In the genomic region with DNA sequence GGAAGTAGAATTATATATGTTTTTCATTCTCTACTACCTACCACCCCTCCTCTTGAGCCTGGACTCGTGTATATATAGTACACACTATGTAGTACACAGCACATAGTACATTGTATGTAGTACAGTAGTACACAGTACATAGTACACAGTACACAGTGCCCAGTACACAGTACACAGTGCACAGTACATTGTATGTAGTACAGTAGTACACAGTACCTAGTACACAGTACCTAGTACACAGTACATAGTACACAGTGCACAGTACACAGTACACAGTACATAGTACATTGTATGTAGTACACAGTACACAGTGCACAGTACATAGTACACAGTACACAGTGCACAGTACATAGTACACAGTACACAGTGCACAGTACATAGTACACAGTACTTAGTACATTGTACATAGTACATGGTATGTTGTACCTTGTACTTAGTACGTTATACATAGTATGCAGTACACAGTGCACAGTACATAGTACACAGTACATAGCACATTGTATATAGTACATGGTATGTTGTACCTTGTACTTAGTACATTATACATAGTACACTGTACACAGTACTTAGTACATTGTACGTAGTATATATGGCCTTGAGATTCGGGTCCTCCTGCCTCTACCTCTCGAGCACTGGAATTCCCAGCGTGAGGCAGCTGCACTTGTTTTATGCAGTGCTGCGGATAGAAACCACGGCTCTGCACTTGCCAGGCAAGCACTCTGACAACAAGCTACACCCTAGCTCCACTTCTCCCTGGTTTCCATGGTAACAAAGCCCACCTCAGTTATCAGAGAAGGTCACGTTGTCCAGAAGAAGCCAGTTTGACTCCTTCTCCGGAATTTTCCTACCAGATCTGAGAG, we compare ENCODE assay signal across 17 mouse cellular contexts. TPM values are rescaled to one million over a fixed set of nuclear protein-coding genes. Genes with fewer than 3 reads are reported as not detected.
A peak's percentile ranks its signal among the peaks of the same experiment; 100 is the strongest.
DNase-seq lines count a peak whose midpoint lies in the region; ATAC-seq and TF ChIP-seq lines count a peak whose summit lies in the region.
"Had no signal": no experiment of that assay in that cellular context is flagged by ENCODE, and none has a peak within 500 bp of the region (broad histone marks: within the 10 kb centered on the region; RNA-seq: fewer than 3 reads in every experiment).

No protein-coding gene starts in this region.

- no peak overlapping the region for H3K27ac ChIP-seq in lung, embryonic 14.5 days (ENCODE audit: low read depth)
- H3K27ac ChIP-seq in hindbrain, embryonic 12.5 days = no peak overlapping the region
- peak overlapping the region; percentile 78 for H3K27ac ChIP-seq in midbrain, embryonic 16.5 days (ENCODE audit: low read length)
- H3K27ac ChIP-seq: kidney, embryonic 15.5 days; limb, embryonic 12.5 days had no signal

- TF ChIP-seq CTCF in lung, embryonic 14.5 days (IDR thresholded peaks at IDR 0.05; ENCODE audit: low read depth) = no peak
- TF ChIP-seq CTCF in brain, embryonic 14.5 days (IDR thresholded peaks at IDR 0.05; ENCODE audit: borderline replicate concordance, extremely low read depth, insufficient read depth, insufficient read length) = no peak

- 55% methylated on average over 10 of the region's 10 CpGs for WGBS in lung, embryonic 14.5 days
- WGBS in hindbrain, embryonic 12.5 days = 75% methylated on average over 10 of the region's 10 CpGs
- WGBS in midbrain, embryonic 16.5 days = 33% methylated on average over 10 of the region's 10 CpGs

- no peaks in the 10 kb centered on the region for H3K27me3 ChIP-seq in lung, embryonic 14.5 days (ENCODE audit: insufficient read depth, low read length)
- no peaks in the 10 kb centered on the region for H3K27me3 ChIP-seq in hindbrain, embryonic 12.5 days
- H3K27me3 ChIP-seq in midbrain, embryonic 16.5 days (ENCODE audit: control insufficient read depth, insufficient read depth, low read depth, low read length) = no peaks in the 10 kb centered on the region
- H3K27me3 ChIP-seq: CH12.LX; kidney, embryonic 15.5 days; limb, embryonic 12.5 days had no signal

- H3K9ac ChIP-seq in lung, embryonic 14.5 days = no peak overlapping the region
- H3K9ac ChIP-seq in hindbrain, embryonic 12.5 days = no peak overlapping the region
- no peak overlapping the region for H3K9ac ChIP-seq in midbrain, embryonic 16.5 days (ENCODE audit: low read depth, low read length)
- H3K9ac ChIP-seq: kidney, embryonic 15.5 days; limb, embryonic 12.5 days had no signal

- no peaks in the 10 kb centered on the region for H3K9me3 ChIP-seq in lung, embryonic 14.5 days (ENCODE audit: low read depth, low read length)
- H3K9me3 ChIP-seq in hindbrain, embryonic 12.5 days (replicated peaks) = no peaks in the 10 kb centered on the region
- no peaks in the 10 kb centered on the region for H3K9me3 ChIP-seq in midbrain, embryonic 16.5 days (replicated peaks; ENCODE audit: control insufficient read depth, low read length, poor library complexity, severe bottlenecking)
- H3K9me3 ChIP-seq: kidney, embryonic 15.5 days; limb, embryonic 12.5 days had no signal

- no peak overlapping the region for H3K4me3 ChIP-seq in lung, embryonic 14.5 days (ENCODE audit: low read depth, low read length)
- no peak overlapping the region for H3K4me3 ChIP-seq in hindbrain, embryonic 12.5 days
- H3K4me3 ChIP-seq in midbrain, embryonic 16.5 days (ENCODE audit: low read depth, low read length) = no peak overlapping the region; the same call in 1 of the 2 replicates
- H3K4me3 ChIP-seq: erythroblast, embryonic 14.5 days; kidney, embryonic 15.5 days; limb, embryonic 12.5 days had no signal

- H3K4me1 ChIP-seq in lung, embryonic 14.5 days (ENCODE audit: insufficient read depth) = no peaks in the 10 kb centered on the region; the same call in 1 of the 2 replicates
- H3K4me1 ChIP-seq in hindbrain, embryonic 12.5 days = peaks cover 3% of the 10 kb centered on the region
- H3K4me1 ChIP-seq in midbrain, embryonic 16.5 days (ENCODE audit: control insufficient read depth, insufficient read depth, low read length) = peaks cover 21% of the 10 kb centered on the region

- DNase-seq in lung, embryonic 14.5 days = peak; percentile 63
- no peak for DNase-seq in lung, postnatal 10 days
- DNase-seq in brain, embryonic 14.5 days (ENCODE audit: low read depth) = peak; percentile 85
- DNase-seq in thymus, postnatal 0 days (ENCODE audit: low spot score) = no peak
- DNase-seq in right cerebral cortex, postnatal 14 days = no peak
- DNase-seq: cerebellum, postnatal 10 days; heart, postnatal 14 days; lung, adult 18-20 months; spleen, adult 18-20 months; thymus, adult 18-20 months had no signal

- ATAC-seq in lung, embryonic 14.5 days (ENCODE audit: insufficient read depth) = peak; percentile 58; the same call in 1 of the 2 replicates
- ATAC-seq in hindbrain, embryonic 12.5 days (ENCODE audit: low FRiP score) = 0 out of 2 replicates have a peak, but pooled peaks have one; percentile 16
- peak; percentile 81 for ATAC-seq in midbrain, embryonic 16.5 days
- no peak for ATAC-seq in frontal cortex, adult (ENCODE audit: low TSS enrichment)

- no peaks in the 10 kb centered on the region for H3K36me3 ChIP-seq in lung, embryonic 14.5 days (ENCODE audit: insufficient read depth)
- H3K36me3 ChIP-seq in hindbrain, embryonic 12.5 days = no peaks in the 10 kb centered on the region
- H3K36me3 ChIP-seq in midbrain, embryonic 16.5 days (ENCODE audit: control insufficient read depth, insufficient read depth, low read length) = no peaks in the 10 kb centered on the region
- H3K36me3 ChIP-seq: kidney, embryonic 15.5 days; limb, embryonic 12.5 days had no signal

- H3K4me2 ChIP-seq in lung, embryonic 14.5 days = 0 out of 2 replicates have a peak overlapping the region, but pooled peaks have one; percentile 15
- no peak overlapping the region for H3K4me2 ChIP-seq in hindbrain, embryonic 12.5 days (replicated peaks)
- peak overlapping the region; percentile 36 for H3K4me2 ChIP-seq in midbrain, embryonic 16.5 days (ENCODE audit: low read length)
- H3K4me2 ChIP-seq: kidney, embryonic 15.5 days; limb, embryonic 12.5 days had no signal

- no peak for TF ChIP-seq POLR2A in brain, embryonic 14.5 days (IDR thresholded peaks at IDR 0.05; ENCODE audit: borderline replicate concordance, extremely low read depth, insufficient read depth, insufficient read length, poor library complexity, severe bottlenecking)

RNA-seq across cellular contexts. Expression of gene Amigo2, which starts 34.9 kb away (rescaled TPM):
- 5.5 and 5.7 TPM in 2 replicates for polyA plus RNA-seq in lung, embryonic 14.5 days (2014; fragmentation: Nextera tagmentation; extraction: Ambion mirVana)
- polyA plus RNA-seq in brain, embryonic 14.5 days (2012; rRNA removed) = 1.7 and 6.3 TPM in 2 replicates
- polyA plus RNA-seq in hindbrain, embryonic 12.5 days (2016; fragmentation: Nextera tagmentation; extraction: Ambion mirVana) = 8.0 and 9.1 TPM in 2 replicates
- 18.0 and 19.7 TPM in 2 replicates for polyA plus RNA-seq in midbrain, embryonic 16.5 days (2015; fragmentation: Nextera tagmentation; extraction: Ambion mirVana)
- 1.9 and 2.8 TPM in 2 replicates for polyA plus RNA-seq in thymus, postnatal 0 days (2015; fragmentation: Nextera tagmentation; extraction: Ambion mirVana)
- polyA plus RNA-seq: erythroblast, embryonic 14.5 days had no signal

RNA-seq across cellular contexts. Expression of gene Pced1b, which starts 35.0 kb away (rescaled TPM):
- polyA plus RNA-seq in lung, embryonic 14.5 days (2014; fragmentation: Nextera tagmentation; extraction: Ambion mirVana) = 5.5 and 8.7 TPM in 2 replicates
- polyA plus RNA-seq in brain, embryonic 14.5 days (2012; rRNA removed) = 7.0 and 10.9 TPM in 2 replicates
- polyA plus RNA-seq in hindbrain, embryonic 12.5 days (2016; fragmentation: Nextera tagmentation; extraction: Ambion mirVana) = 2.7 and 3.5 TPM in 2 replicates
- 5.3 and 7.5 TPM in 2 replicates for polyA plus RNA-seq in midbrain, embryonic 16.5 days (2015; fragmentation: Nextera tagmentation; extraction: Ambion mirVana)
- polyA plus RNA-seq in thymus, postnatal 0 days (2015; fragmentation: Nextera tagmentation; extraction: Ambion mirVana) = 7.2 and 8.0 TPM in 2 replicates

Comparison
In these comparisons a context has a peak if more than half of its experiments do, and no peak if none do; other contexts are left out.
1. DNase-seq: peak in lung, embryonic 14.5 days (single experiment) and brain, embryonic 14.5 days (single experiment); none in lung, postnatal 10 days (single experiment), thymus, postnatal 0 days (single experiment) and right cerebral cortex, postnatal 14 days (single experiment).